Mouse (Mus musculus) gastrocnemius, postnatal 25 days (tissue): ENCODE data around the gene Hnrnph3. TPM values are rescaled to one million over a fixed set of nuclear protein-coding genes. Genes with fewer than 3 reads are reported as not detected.
A peak's percentile ranks its signal among the peaks of the same experiment; 100 is the strongest.
"Not testable (repeated sequence)": the region's sequence is repeated elsewhere in the genome, so short reads cannot be mapped to it uniquely, and the experiment has no call there.

Source experiments
- DNase-seq: peaks from one replicate; pipeline ENCODE4 v3.0.0; 2022
- long read RNA-seq, 2 experiments: library from polyadenylated mRNA; stranded (forward); transcript quantifications; one replicate each; pipeline ENCODE4 v2.0.0; 2021
- total RNA-seq, 2 experiments: library from RNA; stranded (reverse); gene quantifications; 1 replicate in 1 of 2; 2 replicates in 1 of 2; pipeline ENCODE4 v1.2.3; 2021

The Hnrnph3 gene
- total RNA-seq = 10 to 100 TPM; 16.9 to 17.4 TPM
- long read RNA-seq, experiment 1, transcript Hnrnph3-201 (10 exons, 2,213 nt) = major isoform, 5 of 18 reads
- long read RNA-seq, experiment 1, partial matches to known transcripts = 4 of 18 reads
- long read RNA-seq, experiment 1, other reads (novel, unspliced or antisense) = 3 of 18 reads
- long read RNA-seq, experiment 2, partial matches to known transcripts = 3 of 13 reads
- long read RNA-seq, experiment 2, other reads (novel, unspliced or antisense) = 6 of 13 reads

DNA sequence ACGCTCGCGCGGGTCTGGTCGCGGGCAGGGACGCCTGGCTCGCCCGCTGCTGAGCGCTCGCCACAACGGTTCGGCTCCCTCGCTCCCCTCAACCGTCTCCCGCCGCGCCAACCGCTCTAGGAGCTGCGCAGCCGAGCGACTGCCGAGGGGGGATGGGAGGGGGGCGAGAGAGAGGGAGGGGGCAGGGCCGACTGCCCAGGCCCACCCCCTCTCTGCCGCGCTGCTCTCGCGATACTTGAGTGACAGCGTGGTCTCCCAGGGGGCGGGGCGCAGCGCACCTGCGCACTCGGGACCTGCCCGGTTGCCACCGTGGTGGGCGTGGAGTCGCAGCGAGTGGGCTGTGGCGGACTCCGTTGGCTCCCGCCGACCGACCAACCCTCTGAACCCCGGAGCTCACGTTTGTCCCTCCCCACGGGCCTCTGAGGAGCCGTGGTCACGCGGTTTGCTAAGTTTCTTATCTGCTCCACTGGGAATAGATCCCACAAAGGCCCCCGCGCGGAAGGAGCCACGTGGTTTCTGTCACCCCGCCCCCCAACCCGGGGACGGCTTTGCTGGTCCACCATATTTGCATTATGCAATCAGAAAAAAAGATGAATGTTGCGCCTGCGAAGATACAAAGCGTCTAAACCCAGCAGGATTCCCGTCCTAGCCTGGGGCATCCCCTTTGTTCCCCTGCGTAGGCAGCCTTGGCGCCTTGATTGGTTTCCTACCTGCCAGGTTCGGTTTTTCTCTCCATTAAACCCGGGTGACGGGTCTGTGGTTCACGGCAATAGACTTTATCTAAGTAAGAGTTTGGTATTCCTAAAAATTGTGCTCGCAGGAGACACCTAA, at the start of gene Hnrnph3, which contains the start of gene Pbld2:
Gene Hnrnph3, minus strand, starts transcription at position 469 of the 831 bp plus-strand sequence.
Gene Pbld2, plus strand, starts transcription at position 567 of the 831 bp plus-strand sequence.
- peak; percentile 98 for DNase-seq

DNA sequence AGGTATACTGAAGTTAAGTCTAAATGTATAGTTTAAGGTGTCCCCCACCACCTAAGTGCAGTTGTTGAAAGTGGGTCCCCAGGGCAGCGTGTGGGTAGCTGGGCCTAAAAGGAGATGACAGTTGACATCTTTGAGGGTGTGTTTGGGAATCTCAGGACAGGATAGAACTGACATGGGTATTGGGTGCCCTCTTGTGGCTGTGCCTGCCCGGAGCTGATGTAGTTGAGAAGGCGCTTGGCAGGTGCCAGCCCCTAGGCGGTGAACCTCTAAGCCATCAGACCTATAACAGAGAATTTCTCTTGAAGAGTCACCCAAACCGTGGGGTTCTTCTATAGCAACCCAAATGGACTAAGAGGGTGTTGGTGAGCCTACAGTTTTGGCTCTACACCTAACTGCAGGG, 42.0 kb upstream of the Hnrnph3 start:
- peak; percentile 66 for DNase-seq

DNA sequence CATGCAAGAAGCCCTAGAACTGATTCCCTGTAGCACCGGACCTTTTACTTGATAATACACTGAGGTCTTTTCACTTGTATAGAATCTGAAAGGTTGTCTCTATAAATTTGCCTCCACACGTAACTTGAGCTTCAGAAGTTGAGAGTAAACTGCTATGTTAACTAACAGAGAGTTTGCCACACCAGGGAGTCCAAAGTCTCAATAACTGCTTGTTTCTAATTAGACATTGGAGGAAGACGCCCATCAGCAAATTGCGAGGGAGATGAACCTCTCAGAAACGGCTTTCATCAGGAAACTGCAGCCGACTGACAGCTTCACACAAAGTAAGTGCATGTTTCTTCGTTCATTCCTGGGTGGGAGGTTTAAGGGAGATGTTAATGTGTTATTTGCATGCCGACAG, 41.5 kb upstream of the Hnrnph3 start:
- DNase-seq = no peak

DNA sequence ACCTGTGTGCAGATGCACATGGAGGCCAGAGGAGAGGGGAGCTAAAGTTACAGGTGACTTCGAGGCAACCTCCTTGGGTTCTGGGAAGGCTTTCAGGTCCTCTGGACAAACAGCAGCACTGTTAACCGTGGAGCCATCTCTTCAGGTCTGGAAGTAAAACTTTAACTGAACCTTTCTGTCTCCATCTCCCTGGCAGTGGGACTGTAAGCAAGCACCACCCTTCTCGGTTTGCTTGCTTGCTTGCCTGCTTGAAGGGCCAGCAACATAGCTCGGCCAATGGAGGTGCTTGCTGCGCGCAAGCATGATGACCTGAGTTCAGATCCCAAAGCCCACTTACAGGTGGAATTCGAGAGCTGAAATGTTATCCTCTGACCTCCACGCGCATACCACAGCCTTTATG, 40.5 kb upstream of the Hnrnph3 start:
- no peak for DNase-seq

DNA sequence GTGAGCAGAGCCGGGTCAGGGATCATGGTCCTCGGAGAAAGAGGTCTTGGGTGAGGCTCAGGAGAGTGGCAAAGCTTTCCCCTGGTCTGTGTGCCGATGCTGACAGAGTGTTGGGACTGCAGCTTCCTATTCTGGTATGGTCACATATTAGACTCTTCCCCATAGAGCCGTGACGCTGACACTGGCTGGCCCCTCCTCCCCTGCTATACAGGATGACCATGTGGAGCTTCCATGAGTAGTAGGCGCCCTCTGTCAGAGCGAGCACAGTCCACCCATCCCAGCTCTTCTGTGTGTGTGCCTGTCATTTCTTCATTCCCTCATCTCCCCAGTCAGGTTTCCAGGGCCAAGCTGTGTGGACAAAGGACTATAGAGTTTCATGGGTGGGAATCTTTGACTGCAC, 39.3 kb upstream of the Hnrnph3 start:
- DNase-seq = no peak

DNA sequence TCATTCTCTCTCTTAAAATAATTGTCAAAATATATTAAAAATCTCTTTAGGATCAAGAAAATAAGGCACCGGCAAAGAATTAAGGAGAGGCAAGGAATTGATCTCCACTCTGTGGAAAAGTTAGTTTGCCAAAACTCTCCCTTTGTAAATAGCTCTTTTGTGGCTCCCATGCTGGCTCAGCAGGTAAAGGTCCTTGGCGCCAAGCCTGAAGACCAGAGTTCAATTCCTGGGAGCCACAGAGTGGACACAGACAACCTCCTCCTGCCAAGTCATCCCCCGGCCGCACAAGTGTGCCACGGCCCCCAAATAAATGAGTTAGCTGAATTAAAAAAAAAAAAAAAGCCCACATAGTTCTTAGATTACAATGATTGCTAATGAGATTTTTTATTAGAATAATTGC, 38.7 kb upstream of the Hnrnph3 start:
- no peak for DNase-seq

DNA sequence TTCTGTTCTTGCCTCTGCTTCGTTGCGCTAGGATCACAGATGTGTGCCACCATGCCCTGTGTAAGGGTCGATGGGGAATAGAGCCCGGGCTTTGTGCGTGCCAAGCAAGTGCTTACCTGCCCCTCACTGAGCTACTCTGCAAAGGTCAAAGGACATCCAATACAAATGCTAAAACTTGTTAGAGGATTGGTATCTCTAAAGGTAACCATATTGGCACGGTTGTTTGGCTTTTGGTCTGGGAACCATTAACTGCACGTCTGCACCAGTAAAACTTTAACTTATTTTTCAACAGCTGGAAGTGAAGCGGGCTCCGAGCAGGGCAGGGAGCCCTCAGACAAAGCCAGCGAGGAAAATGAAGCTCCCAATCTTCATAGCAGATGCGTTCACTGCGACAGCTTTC, 37.2 kb upstream of the Hnrnph3 start:
- no peak for DNase-seq

DNA sequence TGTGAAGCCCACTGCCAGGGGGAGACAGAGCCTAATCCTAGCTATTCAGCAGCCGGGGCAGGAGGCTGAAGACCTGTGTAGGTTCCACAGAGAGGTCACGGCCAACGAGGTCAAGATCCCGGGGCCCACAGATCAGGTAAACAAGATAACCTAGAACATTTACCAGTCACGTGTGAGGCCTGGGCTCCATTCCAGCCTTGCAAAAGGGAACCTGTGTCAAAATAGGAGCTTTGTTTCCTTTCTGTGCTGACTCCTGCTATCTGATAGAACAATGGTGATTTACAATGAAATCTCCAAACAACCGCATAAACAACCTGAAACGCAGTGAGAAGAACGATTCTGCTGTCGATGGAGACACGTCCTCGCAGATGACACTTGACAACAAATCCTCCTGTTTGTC, 36.4 kb upstream of the Hnrnph3 start:
- no peak for DNase-seq

DNA sequence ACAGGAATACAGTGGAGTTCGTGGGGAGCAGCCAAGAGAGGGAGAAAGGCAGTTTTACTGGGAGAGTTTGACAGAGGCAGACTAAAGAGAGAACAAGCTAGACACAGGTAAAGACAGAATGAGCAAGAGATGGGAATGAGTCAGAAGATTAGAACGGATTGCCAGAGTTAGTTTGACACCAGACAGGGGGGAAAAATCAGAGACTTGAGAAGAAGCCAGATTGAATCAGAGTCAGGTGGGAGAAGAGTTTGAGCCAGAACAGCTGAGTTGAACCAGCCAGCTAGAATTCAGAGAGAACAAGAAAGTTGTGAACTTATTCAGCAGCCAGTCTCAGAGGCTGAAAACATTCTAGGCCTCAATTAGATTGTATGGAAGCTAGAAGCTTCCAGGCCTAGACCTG, 35.8 kb upstream of the Hnrnph3 start, which contains the start of gene Pbld1:
Gene Pbld1, plus strand, starts transcription at position 301 of the 400 bp plus-strand sequence.
- no peak for DNase-seq

DNA sequence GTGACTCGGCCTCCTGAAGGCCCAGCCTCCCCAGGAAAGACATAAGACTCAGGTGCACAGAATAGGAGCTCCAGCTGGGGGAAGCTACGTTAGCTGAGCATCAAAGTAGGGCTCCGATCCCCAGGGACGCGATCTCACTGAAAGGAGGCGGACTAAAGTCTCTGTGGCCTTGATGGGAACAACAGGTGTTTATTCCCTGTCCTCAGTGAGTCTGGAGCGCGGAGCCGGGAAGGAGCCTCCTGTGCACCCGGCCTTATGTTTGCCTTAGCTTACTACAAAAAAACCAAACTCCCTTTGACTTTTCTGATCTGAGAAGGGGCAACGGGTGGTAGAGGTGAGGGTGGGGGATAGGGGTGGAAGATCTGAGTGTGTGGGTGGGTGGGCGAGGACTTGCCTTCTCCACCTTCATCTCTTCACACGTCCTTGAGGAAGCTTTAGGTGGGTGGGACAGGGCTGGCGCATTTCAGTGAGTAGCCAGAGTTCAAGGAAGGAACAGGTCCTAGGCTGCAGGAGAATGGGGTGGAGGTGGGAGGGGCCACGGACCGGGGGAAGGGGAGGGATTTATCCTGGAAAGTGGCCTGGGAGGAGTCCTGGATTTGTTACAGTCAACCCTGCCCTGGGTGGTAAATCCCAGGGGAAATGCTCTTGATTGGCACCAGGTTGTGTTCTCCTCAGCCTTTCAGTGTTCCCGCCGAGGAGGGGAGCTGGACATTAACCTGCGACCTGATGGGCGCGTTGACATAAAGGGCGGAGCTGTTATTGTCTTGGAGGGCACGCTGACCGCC, 33.1 kb upstream of the Hnrnph3 start:
- DNase-seq = peak; percentile 19

DNA sequence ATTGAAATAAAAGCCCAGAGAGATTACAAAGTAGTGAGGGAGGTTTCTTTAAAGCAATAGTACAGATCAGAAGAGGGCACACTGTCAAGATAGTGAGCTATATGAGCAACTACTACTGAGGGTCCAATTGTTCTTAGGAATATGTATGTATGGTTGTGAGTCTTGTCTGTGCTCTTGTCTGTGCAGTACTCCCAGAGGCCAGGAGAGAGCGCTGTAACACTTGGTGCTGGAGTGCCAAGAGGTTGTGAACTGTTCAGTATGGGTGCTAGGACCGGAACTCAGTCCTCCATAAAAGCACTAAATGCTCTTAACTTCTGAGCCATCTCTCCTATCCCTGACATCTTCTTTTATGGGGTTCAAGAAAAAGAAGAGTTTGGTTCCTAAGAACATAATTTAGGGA, 30.6 kb upstream of the Hnrnph3 start:
- DNase-seq = no peak

DNA sequence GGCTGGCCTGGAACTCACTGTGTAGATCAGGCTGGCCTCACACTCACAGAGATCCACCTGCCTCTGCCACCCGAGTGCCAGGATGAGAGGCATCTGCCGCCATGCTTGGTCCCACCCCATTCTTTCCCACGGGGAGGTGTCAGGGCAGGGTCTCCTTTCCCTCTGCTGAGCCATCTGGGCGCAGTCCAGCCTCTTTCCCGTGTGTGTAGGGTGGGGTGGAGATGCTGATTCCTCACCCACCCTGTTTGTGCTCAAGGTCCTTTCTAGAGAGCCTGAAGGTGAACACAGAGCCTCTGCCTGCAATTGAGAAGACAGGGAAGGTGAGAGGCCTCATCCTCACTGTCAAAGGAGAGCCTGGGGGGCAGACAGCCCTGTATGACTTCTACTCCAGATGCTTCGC, 30.1 kb upstream of the Hnrnph3 start:
- not testable (repeated sequence) for DNase-seq

DNA sequence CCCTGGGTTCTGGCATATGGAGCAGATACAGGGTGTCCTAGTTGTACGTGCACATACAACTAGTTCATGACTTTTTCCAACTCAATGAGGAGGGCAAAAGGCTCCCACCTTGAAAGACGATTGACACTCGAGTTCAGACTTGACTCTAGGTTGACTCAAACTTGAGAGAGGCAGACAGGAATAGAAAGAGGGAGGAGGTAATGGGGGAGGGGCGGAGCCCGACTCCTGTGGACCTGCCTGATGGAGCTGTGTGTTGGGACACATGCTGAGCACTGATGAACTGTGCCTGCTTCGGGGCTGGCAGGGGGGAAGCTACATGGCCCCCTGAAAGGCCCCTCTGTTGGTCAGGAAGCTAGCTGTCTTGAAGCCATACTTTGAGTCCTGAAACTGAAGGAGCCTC, 29.0 kb upstream of the Hnrnph3 start:
- DNase-seq = no peak

DNA sequence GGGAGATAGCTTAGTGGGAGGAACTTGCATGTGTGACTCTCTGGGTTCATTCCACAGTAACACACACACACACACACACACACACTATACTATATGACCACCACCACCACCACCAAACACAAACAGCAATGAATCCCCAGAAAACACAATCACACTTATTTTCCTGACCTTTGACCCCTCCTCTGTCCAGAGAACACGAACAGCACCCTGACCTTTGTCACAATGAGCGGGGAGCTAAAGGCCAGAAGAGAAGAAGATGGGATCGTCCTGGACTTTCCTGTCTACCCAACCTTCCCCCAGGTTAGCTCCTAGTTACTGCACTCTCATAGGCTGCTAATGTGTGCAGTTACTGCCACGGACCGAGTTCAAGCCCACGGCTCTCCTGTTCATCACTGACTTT, 28.0 kb upstream of the Hnrnph3 start:
- no peak for DNase-seq

DNA sequence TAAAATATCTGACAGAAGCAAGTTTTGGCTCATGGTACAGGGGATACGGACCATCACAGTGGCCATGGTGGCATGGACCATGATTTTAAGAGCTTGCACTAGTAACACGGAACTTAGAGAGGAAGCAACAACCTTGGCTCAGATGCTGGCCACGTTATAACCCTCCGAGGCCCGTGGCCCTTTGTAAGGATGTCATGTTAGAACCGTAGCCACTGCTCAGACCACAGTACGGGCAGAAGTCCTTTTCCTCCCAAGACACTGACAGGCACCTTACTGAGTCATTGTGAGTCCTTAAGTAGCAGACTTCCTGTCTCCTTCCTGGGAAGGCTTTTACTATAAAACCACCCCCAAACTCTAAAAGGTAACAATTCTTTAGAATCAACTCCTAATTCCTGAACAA, 27.2 kb upstream of the Hnrnph3 start:
- DNase-seq = no peak

DNA sequence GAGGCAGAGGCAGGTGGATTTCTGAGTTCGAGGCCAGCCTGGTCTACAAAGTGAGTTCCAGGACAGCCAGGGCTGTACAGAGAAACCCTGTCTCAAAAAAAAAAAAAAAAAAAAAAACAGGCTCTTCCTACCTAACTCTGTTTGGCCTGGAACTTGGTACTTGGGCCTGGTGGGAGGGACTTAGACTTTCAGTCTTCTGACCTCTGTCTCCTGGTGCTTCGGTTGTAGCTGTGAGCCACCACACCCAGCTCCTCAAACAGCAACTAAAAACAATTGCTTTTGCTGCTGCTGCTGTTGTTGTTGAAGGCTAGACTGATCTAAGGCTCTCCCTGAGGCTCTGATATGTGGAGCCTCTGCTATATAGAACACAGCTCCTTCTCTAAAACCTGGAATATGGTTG, 25.1 kb upstream of the Hnrnph3 start:
- DNase-seq = no peak

DNA sequence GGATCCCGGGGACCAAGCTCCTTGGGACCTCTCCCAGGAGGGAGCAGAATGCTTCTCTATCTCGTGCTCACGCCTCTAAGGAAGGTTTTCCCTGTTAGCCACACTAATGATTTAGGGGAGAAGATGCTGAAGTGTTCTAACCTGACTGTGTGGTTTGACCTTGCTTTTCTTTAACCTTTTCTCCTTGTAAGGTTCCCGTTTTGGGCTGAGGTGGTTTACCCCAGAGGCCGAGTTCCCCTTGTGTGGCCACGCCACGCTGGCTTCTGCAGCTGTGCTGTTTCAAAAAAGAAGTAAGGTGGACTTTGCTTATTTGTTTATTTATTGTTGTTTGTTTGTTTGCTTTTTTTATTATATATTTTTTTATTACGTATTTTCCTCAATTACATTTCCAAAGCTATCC, 23.7 kb upstream of the Hnrnph3 start:
- DNase-seq = no peak

DNA sequence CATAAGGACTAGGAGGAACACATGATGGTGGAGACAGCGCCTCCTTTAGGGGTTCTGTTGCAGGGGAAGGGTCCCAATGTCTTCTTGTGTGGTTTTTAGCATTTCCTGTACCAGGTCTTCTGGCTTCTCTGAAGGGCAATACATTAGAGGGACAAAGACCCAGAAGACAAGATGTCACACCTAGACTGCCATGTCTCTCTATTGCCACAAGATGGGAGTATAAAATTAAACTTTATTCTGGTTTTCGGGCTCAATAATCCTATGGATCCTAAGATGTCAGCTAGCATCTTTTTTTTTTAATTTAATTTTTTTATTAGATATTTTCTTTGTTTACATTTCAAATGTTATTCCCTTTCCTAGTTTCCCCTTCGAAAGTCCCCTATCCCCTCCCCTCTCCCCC, 19.1 kb upstream of the Hnrnph3 start:
- no peak for DNase-seq

DNA sequence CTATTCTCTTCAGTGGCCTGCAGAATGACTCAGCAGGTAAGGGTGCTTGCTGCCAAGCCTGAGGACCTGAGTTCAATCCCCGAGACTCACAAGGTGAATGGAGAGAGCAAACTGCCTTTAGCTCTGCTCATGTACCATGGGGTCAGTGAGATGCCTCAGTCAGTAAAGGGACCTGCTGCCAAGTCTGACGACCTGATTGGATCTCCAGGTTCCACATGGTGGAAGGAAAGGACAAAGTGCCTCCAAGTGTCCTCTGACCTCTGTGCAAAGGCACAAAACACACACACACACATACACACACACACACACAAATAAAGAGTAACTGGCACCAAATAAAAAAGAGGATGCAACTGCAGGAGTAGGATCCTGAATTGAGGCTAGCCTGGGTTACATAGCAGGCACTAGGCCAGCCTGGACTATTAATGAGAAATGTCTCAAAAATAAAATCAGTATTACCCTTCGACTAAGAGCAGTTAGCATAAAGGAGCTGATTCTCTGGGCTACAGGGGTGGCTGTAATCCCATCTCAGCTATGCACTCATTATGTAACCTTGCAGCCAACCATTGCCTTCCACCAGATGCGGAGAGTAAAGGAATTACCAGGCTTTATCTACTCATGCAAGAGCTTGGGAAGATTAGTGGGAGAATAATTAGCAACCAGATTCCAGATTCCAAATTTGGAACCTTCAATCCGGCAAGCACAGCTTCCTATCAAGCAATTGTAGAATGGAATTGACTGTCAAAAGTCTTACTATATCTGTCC, 16.0 kb upstream of the Hnrnph3 start:
- no peak for DNase-seq

DNA sequence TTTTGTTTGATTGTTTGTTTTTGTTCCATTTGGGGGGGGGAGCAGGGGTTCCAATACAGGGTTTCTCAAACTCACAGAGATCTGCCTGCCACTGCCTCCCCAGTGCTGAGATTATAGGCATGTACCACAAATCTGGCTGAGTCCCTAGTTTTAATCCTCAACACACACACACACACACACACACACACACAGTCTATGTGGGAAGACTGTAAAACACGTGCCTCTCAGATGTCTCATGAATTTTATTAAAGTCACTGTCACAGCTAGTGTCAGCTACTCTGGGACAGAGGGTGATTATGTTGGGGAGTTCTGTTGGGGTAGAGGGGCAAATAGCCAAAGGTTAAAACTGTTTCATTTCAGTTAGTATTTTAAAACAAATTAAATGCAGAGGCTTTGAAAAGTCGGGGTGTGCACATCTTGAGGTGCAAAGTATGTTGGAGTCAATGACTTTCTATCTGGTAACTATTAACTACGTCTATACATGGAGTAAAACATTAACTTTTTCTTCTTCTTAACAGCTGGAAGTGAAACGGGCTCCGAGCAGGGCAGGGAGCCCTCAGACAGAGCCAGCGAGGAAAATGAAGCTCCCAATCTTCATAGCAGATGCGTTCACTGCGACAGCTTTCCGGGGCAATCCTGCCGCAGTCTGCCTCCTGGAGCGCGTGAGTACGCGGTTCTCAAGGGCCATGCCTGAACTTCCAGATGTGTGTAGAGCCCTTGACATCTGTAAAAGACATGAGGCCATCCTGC, 14.7 kb upstream of the Hnrnph3 start:
- no peak for DNase-seq

DNA sequence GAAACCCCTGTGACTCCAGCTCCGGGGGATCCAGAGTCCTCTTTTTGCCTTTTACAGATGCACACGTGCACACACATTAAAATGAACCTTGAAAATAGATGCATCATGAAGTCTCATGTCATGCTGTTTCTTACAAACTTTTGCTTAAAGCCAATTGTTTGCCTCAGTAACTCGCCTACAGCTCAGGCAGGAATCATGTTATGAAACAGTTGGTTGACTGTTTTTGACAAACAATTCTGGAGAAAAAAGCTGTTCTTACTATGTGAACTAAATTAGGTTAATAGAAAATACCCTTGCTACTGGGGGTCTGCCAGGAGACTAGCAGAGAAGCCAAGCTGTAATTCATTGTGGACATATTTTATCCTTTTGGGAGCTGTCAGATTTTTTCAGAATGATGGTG, 8.9 kb upstream of the Hnrnph3 start:
- DNase-seq = no peak
